Mouse (Mus musculus): ENCODE results near the gene Timm13. TPM values are rescaled to one million over a fixed set of nuclear protein-coding genes. Genes with fewer than 3 reads are reported as not detected.

Timm13 gene
- total RNA-seq, 2 experiments from 2014 or later, result 139 TPM

Other genes with a start within 250 kb of the Timm13 start
- 10 to 100 TPM; 91.7 to 92.7 TPM for gene Btbd2, start 243.9 kb downstream of the Timm13 start, total RNA-seq (2021)
- gene Mknk2, start 222.9 kb downstream of the Timm13 start, total RNA-seq (2021), result 10 to 100 TPM; 35.3 to 44.0 TPM
- 10 to 100 TPM; 13.4 to 15.8 TPM for gene Mob3a, start 199.0 kb downstream of the Timm13 start, total RNA-seq (2021)
- gene Izumo4, start 198.8 kb downstream of the Timm13 start, total RNA-seq (2021), result 10 to 100 TPM; 35.9 to 42.5 TPM
- 100 to 1,000 TPM; 142 to 145 TPM for gene Ap3d1, start 158.7 kb downstream of the Timm13 start, total RNA-seq (2021)
- gene Dot1l, start 145.8 kb downstream of the Timm13 start, total RNA-seq (2021), result 10 to 100 TPM; 46.5 to 56.0 TPM
- gene Sf3a2, start 102.8 kb downstream of the Timm13 start, total RNA-seq (2021), result 10 to 100 TPM; 43.9 to 50.3 TPM
- 10 to 100 TPM; 57.5 to 62.4 TPM for gene Plekhj1, start 102.3 kb downstream of the Timm13 start, total RNA-seq (2021)
- 1 to 10 TPM; 1.6 to 2.7 TPM for gene Amh, start 95.7 kb downstream of the Timm13 start, total RNA-seq (2021)
- 1 to 10 TPM; 4.0 to 4.5 TPM for gene Jsrp1, start 87.5 kb downstream of the Timm13 start, total RNA-seq (2021)
- gene Oaz1, start 74.3 kb downstream of the Timm13 start, total RNA-seq (2021), result 100 to 1,000 TPM; 500 to 527 TPM
- 10 to 100 TPM; 35.6 to 48.0 TPM for gene Lingo3, start 56.9 kb downstream of the Timm13 start, total RNA-seq (2021)
- 10 to 100 TPM; 35.9 to 47.8 TPM for gene Lsm7, start 45.8 kb downstream of the Timm13 start, total RNA-seq (2021)
- gene Sppl2b, start 45.7 kb downstream of the Timm13 start, total RNA-seq (2021), result 10 to 100 TPM; 58.6 to 66.2 TPM
- gene Tmprss9, start 29.1 kb downstream of the Timm13 start, total RNA-seq (2021), result under 1 TPM in 1 of 2 experiments, not detected in 1; 0.32 TPM
- gene Lmnb2, start 17.3 kb upstream of the Timm13 start, total RNA-seq (2021), result 10 to 100 TPM; 15.1 to 18.9 TPM
- gene Gadd45b, start 29.1 kb upstream of the Timm13 start, total RNA-seq (2021), result 10 to 100 TPM; 16.4 to 19.0 TPM
- gene Gng7, start 114.0 kb upstream of the Timm13 start, total RNA-seq (2021), result 100 to 1,000 TPM in 1 of 2 experiments, 10 to 100 TPM in 1; 83.8 to 196 TPM
- 100 to 1,000 TPM; 108 to 110 TPM for gene Diras1, start 124.7 kb upstream of the Timm13 start, total RNA-seq (2021)
- 10 to 100 TPM; 67.2 to 69.3 TPM for gene Slc39a3, start 136.5 kb upstream of the Timm13 start, total RNA-seq (2021)
- gene Sgta, start 159.2 kb upstream of the Timm13 start, total RNA-seq (2021), result 100 to 1,000 TPM; 159 to 169 TPM
- gene Thop1, start 169.1 kb upstream of the Timm13 start, total RNA-seq (2021), result 10 to 100 TPM; 50.5 to 54.2 TPM
- under 1 TPM; 0.25 to 0.60 TPM for gene Creb3l3, start 197.9 kb upstream of the Timm13 start, total RNA-seq (2021)
- 100 to 1,000 TPM; 122 to 124 TPM for gene Map2k2, start 204.9 kb upstream of the Timm13 start, total RNA-seq (2021)
- 100 to 1,000 TPM; 114 TPM for gene Zbtb7a, start 234.3 kb upstream of the Timm13 start, total RNA-seq (2021)

All from left cerebral cortex, postnatal 25 days (tissue).